Mouse (Mus musculus) forebrain, embryonic 13.5 days (tissue): ENCODE measurements around the gene Crnkl1. TPM values are rescaled to one million over a fixed set of nuclear protein-coding genes. Genes with fewer than 3 reads are reported as not detected.

Experiments
- ATAC-seq: fragments of 200-750 bp; cut with Nextera tagmentation; 2 replicates; pipeline ENCODE4 v1.8.0; 2017
- H3K27ac ChIP-seq: fragments of 300-500 bp; sonication (generic); 2 replicates; pipeline ENCODE4 v1.5.1; 2015; ENCODE audit warnings: inconsistent platforms, mild to moderate bottlenecking, moderate library complexity
- H3K27me3 ChIP-seq: fragments of 300-500 bp; sonication (generic); 2 replicates; pipeline ENCODE4 v1.6.1; 2015; ENCODE audit warnings: mild to moderate bottlenecking, inconsistent platforms
- H3K36me3 ChIP-seq: fragments of 300-500 bp; sonication (generic); 2 replicates; pipeline ENCODE4 v1.6.1; 2015; ENCODE audit warnings: mild to moderate bottlenecking, inconsistent platforms; ENCODE audit not compliant: poor library complexity, severe bottlenecking
- H3K4me1 ChIP-seq: fragments of 300-500 bp; sonication (generic); 2 replicates; pipeline ENCODE4 v1.6.1; 2015; ENCODE audit warnings: inconsistent platforms
- H3K4me2 ChIP-seq: fragments of 300-500 bp; sonication (generic); 2 replicates; pipeline ENCODE4 v1.6.1; 2015; ENCODE audit warnings: inconsistent platforms, mild to moderate bottlenecking, moderate library complexity
- H3K4me3 ChIP-seq: fragments of 300-500 bp; sonication (generic); 2 replicates; pipeline ENCODE4 v1.5.1; 2015; ENCODE audit warnings: mild to moderate bottlenecking, inconsistent platforms
- H3K9ac ChIP-seq: fragments of 300-500 bp; sonication (generic); 2 replicates; pipeline ENCODE4 v1.6.1; 2015; ENCODE audit warnings: mild to moderate bottlenecking, inconsistent platforms
- H3K9me3 ChIP-seq: fragments of 300-500 bp; sonication (generic); replicated peaks from 2 replicates; pipeline ENCODE4 v1.6.1; 2016; ENCODE audit warnings: inconsistent platforms
- WGBS: fragments of 180-500 bp; shearing (Covaris S2); methylation state at CpG from one replicate; pipeline ENCODE4 v1.1.7; 2015; 5-methylcytosine and 5-hydroxymethylcytosine counted together
- polyA plus RNA-seq: library from polyadenylated mRNA; unstranded; fragments of >200 nt; fragmentation: Nextera tagmentation; extraction: Ambion mirVana; gene quantifications from 2 replicates; pipeline ENCODE4 v1.2.1, GENCODE M21; 2015

Gene Crnkl1
- polyA plus RNA-seq, 1 experiment from 2014 or later: 35.0 TPM

DNA sequence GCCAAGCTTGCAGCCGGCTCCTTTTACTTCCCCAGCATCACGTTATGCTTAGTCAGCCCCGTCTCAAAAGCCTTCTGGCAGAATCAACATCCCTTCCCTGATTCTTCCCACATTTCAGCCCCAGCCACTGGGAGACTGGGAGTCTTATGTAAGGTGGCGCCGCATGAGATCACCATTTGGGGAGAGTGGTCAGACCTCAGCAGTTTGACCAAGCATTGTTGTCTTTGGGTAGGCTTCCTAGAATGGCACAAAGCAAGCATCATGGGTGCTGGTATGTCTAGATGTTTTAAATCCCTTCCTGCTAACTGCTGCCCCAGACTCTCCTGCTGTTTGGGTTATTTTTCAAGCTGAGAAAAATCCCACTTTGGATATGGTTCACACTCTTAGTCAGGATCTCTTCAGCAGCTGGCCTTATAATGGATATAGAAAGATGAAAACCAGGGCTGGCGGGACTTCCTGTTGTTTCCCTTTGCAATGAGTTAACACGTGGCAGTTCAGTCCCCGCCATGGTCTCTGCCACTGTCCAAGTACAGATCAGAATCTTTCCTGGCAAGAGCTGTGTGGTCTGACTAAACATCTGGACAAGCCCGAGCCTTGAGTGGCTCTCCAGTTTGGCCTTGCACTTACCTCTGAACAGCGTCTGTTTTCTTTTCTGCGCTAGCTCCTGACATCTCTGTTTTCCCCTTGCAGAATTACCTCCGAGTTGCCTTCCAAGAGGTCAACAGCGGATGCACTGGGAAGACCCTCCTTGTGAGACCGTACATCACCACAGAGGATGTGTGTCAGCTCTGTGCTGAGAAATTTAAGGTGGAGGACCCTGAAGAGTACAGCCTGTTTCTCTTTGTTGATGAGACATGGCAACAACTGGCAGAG is 49.7 kb downstream of the Crnkl1 start:
- WGBS: 78% methylated on average over 14 of the region's 14 CpGs
- Histone ChIP-seq H3K36me3 (peaks cover 14% of the 10 kb centered on the region), H3K27ac (no peak overlapping the region)

DNA sequence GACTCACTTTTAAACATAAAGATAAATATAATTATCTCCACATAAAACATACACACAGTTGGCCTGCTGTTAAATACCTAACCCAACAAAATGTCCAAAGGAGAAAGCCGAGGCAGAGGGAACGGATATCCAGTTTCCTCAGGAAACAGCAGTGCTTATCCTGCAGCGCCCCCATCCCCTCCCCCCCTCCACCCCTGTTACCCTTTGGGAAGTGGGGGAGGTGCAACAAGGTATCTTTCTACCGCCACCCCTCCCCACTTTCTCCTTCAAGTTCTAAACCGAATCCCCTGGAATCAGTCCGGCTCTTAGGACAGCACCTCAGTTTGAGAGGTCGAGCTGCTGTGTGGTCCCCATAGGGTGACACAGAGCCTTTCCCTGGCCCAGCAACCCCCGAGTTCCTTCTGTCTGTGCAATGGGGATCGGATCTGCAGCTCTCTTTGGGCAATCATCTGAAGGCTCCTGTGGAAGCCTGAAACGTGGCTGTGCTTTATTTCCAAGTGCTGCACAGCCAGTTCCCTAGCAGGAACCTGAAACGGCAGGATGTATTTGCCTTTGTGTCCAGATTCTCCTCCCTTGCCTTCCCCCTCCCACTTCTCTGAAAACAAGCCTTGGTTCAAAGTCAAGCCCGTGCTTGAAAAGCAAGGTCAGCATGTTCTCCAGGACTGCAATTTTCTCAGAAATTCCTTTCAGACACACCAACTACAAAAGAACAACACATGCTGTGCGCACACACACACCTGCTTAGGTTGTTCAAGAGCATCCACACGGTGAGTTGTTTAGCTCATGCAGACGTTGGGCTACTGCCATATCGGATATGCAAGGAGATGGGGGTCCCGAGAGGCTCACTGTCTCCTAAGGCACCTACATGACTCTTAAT is 50.5 kb downstream of the Crnkl1 start:
- no peak overlapping the region for H3K4me2 ChIP-seq
- peaks cover 18% of the 10 kb centered on the region for H3K36me3 ChIP-seq
- no peak overlapping the region for H3K27ac ChIP-seq
- 39% methylated on average over 17 of the region's 17 CpGs for WGBS
- H3K27me3 ChIP-seq: no peaks in the 10 kb centered on the region
- H3K9ac ChIP-seq: no peak overlapping the region
- H3K4me1 ChIP-seq: no peaks in the 10 kb centered on the region
- no peaks in the 10 kb centered on the region for H3K9me3 ChIP-seq
- H3K4me3 ChIP-seq: no peak overlapping the region
- ATAC-seq: no peak

More for the DNA sequence above, 49.7 kb downstream of the Crnkl1 start:
- Histone ChIP-seq H3K27me3 (no peaks in the 10 kb centered on the region), H3K9ac (no peak overlapping the region), H3K4me2 (no peak overlapping the region), H3K4me3 (no peak overlapping the region), H3K4me1 (no peaks in the 10 kb centered on the region), H3K9me3 (no peaks in the 10 kb centered on the region)
- ATAC-seq: no peak

GRCm38 (mm10) chr2:145882398-145882797 is 52.4 kb downstream of the Crnkl1 start:
- WGBS: 24% methylated on average over 2 of the region's 2 CpGs
- no peaks in the 10 kb centered on the region for H3K27me3 ChIP-seq

DNA sequence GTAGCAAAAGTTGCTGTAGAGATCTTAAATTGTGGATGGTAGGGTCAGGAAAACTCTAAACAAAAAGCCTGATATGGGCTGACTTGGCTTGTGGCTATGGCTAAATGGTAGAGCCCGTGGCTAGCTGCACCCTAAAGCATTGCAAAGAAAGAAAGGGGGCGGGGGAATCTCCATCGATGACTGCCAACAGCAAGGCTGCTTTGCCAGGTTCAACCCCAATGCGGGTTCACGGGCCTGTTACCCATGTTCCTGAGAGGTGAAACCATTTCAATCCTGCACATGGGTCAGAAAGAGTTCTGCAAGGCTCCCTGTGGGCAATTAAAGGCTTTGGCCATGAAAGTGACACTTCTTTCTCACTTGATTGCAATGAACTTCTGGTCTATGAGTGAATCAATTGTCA is 52.9 kb downstream of the Crnkl1 start:
- WGBS: 84% methylated on average over 5 of the region's 5 CpGs
- H3K4me2 ChIP-seq: no peak overlapping the region
- no peak overlapping the region for H3K9ac ChIP-seq
- no peaks in the 10 kb centered on the region for H3K27me3 ChIP-seq
- H3K4me3 ChIP-seq: no peak overlapping the region
- H3K4me1 ChIP-seq: no peaks in the 10 kb centered on the region
- H3K27ac ChIP-seq: no peak overlapping the region
- H3K36me3 ChIP-seq: peaks cover 30% of the 10 kb centered on the region
- H3K9me3 ChIP-seq: no peaks in the 10 kb centered on the region
- no peak for ATAC-seq

More at GRCm38 (mm10) chr2:145882398-145882797, 52.4 kb downstream of the Crnkl1 start:
- no peak for ATAC-seq
- H3K9me3 ChIP-seq: no peaks in the 10 kb centered on the region
- no peak overlapping the region for H3K27ac ChIP-seq
- H3K9ac ChIP-seq: no peak overlapping the region
- H3K36me3 ChIP-seq: peaks cover 25% of the 10 kb centered on the region
- no peak overlapping the region for H3K4me3 ChIP-seq
- no peak overlapping the region for H3K4me2 ChIP-seq
- H3K4me1 ChIP-seq: no peaks in the 10 kb centered on the region

GRCm38 (mm10) chr2:145880887-145881747 is 53.7 kb downstream of the Crnkl1 start:
- Histone ChIP-seq H3K27me3 (no peaks in the 10 kb centered on the region), H3K4me1 (no peaks in the 10 kb centered on the region), H3K27ac (no peak overlapping the region), H3K9ac (no peak overlapping the region), H3K4me2 (no peak overlapping the region), H3K36me3 (peaks cover 30% of the 10 kb centered on the region), H3K9me3 (no peaks in the 10 kb centered on the region), H3K4me3 (no peak overlapping the region)
- WGBS: 84% methylated on average over 11 of the region's 11 CpGs
- no peak for ATAC-seq

GRCm38 (mm10) chr2:145877191-145877590 is 57.6 kb downstream of the Crnkl1 start:
- WGBS: 94% methylated on average over 3 of the region's 3 CpGs
- ATAC-seq: no peak
- no peak overlapping the region for H3K4me2 ChIP-seq
- no peak overlapping the region for H3K4me3 ChIP-seq
- H3K4me1 ChIP-seq: no peaks in the 10 kb centered on the region
- H3K9me3 ChIP-seq: no peaks in the 10 kb centered on the region
- peaks cover 24% of the 10 kb centered on the region for H3K36me3 ChIP-seq
- H3K9ac ChIP-seq: no peak overlapping the region
- no peaks in the 10 kb centered on the region for H3K27me3 ChIP-seq
- H3K27ac ChIP-seq: no peak overlapping the region

DNA sequence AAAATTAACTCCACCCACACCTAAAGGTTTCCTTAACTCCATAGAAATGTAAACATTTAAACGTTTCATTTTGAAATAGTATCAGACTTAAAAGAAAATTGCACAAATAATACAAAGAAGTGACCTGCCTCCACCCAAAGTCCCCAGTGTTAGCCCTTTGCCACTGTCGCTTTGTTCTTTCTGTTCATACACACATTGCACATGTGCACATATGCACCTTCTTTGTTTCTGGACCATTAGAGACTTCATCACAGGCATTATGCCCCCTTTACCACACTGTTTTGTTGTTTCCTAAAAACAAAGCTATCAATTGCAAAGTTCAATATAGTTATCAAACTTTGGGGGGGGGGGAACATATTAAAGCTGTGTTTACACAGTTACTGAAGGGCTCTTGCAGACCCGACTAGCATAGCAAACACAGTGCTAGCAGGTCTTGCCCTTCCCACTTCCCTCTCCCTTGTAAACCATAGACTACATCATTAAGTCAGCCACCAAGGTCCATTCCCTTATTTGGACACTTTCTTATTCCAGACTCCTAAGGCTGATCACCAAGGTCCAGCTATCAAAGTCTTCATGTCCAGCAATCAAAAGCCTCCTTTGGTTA is 59.8 kb downstream of the Crnkl1 start:
- Histone ChIP-seq H3K4me3 (no peak overlapping the region), H3K27ac (no peak overlapping the region), H3K36me3 (peaks cover 15% of the 10 kb centered on the region; the same call in 1 of the 2 replicates), H3K9ac (no peak overlapping the region), H3K4me2 (no peak overlapping the region), H3K9me3 (no peaks in the 10 kb centered on the region), H3K4me1 (no peaks in the 10 kb centered on the region), H3K27me3 (no peaks in the 10 kb centered on the region)
- WGBS: 72% methylated on average over 3 of the region's 3 CpGs
- no peak for ATAC-seq

DNA sequence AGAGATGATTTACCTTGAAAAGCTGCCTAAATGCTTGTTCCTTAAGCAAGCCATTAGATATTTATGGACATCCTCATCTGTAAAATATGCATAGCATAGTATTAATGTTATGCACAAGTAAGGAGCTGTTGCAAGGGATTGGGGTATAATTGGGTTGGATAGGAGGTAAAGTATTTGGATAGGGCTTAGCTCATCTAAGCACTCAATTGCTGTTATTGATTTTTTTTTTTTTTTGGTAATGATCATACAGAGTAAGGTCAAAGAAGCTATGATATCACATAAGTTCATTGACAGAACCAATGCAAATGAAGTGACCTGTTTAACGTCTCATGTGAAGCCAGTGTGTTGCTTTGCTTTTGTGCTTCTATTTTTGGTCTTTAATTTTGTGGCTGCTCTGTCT is 60.9 kb downstream of the Crnkl1 start:
- Histone ChIP-seq H3K4me2 (no peak overlapping the region), H3K27me3 (no peaks in the 10 kb centered on the region), H3K9ac (no peak overlapping the region), H3K4me3 (no peak overlapping the region), H3K9me3 (no peaks in the 10 kb centered on the region), H3K27ac (no peak overlapping the region), H3K4me1 (no peaks in the 10 kb centered on the region), H3K36me3 (peaks cover 9% of the 10 kb centered on the region; the same call in 1 of the 2 replicates)
- ATAC-seq: no peak
- 75% methylated on average over 1 of the region's 1 CpGs for WGBS

DNA sequence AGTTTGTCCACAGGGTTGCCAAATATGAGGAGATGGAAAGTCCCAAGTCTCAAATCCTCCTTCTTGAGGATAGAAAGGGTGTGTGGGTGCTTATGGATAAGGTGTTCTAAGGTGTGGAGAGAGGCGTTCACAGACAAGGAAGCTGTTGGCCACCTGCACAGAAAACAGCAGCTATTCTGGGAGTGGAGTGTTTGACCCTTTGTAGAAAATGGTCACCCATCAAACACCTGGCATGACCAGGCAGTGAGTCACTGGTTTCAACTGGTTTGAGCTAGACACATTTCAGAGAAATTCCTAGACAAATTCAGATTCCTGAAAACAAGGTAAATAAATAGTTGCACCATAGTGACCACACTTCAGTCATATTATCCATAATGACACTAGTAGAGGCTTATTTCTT is 62.7 kb downstream of the Crnkl1 start:
- Histone ChIP-seq H3K36me3 (0 out of 2 replicates have a peak, but pooled peaks cover 2% of the 10 kb centered on the region), H3K9me3 (no peaks in the 10 kb centered on the region), H3K4me2 (no peak overlapping the region), H3K4me3 (no peak overlapping the region), H3K9ac (no peak overlapping the region), H3K27me3 (no peaks in the 10 kb centered on the region), H3K27ac (no peak overlapping the region), H3K4me1 (no peaks in the 10 kb centered on the region)
- 91% methylated on average over 1 of the region's 1 CpGs for WGBS
- ATAC-seq: no peak

GRCm38 (mm10) chr2:145871308-145871707 is 63.5 kb downstream of the Crnkl1 start:
- no peak overlapping the region for H3K9ac ChIP-seq
- H3K9me3 ChIP-seq: no peaks in the 10 kb centered on the region
- 80% methylated on average over 4 of the region's 4 CpGs for WGBS
- H3K27ac ChIP-seq: no peak overlapping the region
- no peak for ATAC-seq
- no peak overlapping the region for H3K4me3 ChIP-seq
- H3K4me1 ChIP-seq: no peaks in the 10 kb centered on the region
- H3K36me3 ChIP-seq: no peaks in the 10 kb centered on the region
- H3K4me2 ChIP-seq: no peak overlapping the region
- H3K27me3 ChIP-seq: no peaks in the 10 kb centered on the region
